Mouse (Mus musculus) mammary gland, adult 2 months (tissue): ENCODE results near the gene Hspb2. TPM values are rescaled to one million over a fixed set of nuclear protein-coding genes. Genes with fewer than 3 reads are reported as not detected.

Source experiments
- polyA plus RNA-seq: library from polyadenylated mRNA; depleted of rRNA; stranded (reverse); fragments of >200 nt; gene quantifications from 2 replicates; pipeline ENCODE4 v1.2.3, GENCODE M21; 2012; ENCODE audit warnings: low replicate concordance; rRNA removed

The Hspb2 gene
- polyA plus RNA-seq, result 20.9 and 62.5 TPM in 2 replicates

DNA sequence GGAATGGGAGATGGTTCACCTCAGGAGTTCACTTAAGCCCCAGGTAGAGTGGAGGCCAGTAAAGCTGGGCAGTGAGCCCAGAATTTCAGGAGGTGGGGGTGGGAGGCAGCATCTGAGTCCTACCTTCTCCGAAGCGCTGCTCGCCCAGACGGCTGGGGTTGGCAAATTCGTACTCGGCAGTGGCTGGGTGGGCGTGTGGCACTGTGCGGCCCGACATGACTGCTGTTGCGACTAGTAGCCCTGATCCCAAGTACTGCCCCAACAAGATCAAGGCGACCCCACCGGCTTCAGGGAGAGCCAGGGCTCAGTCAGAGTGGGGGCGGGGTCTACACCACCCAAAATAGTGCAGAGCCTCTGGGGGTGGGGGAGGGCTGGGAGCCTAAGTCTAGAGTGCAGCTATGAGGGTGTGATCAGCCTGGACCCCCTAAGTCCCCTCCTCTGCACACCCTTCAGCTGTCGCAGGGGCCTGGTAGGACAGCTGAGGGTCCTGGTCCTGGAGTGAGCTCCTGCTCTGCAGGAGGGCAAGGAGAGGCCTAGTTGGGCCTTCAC lies at the start of gene Hspb2:
Hspb2 (minus strand) TSS at position 301 of the 549 bp plus-strand sequence.

GRCm38 (mm10) chr9:50774991-50775612 lies 22.9 kb upstream of the Hspb2 start, which contains the start of the genes Alg9 and 1110032A03Rik:
Alg9 (plus strand) TSS chr9:50775019.
1110032A03Rik (minus strand) TSS chr9:50775520.

DNA sequence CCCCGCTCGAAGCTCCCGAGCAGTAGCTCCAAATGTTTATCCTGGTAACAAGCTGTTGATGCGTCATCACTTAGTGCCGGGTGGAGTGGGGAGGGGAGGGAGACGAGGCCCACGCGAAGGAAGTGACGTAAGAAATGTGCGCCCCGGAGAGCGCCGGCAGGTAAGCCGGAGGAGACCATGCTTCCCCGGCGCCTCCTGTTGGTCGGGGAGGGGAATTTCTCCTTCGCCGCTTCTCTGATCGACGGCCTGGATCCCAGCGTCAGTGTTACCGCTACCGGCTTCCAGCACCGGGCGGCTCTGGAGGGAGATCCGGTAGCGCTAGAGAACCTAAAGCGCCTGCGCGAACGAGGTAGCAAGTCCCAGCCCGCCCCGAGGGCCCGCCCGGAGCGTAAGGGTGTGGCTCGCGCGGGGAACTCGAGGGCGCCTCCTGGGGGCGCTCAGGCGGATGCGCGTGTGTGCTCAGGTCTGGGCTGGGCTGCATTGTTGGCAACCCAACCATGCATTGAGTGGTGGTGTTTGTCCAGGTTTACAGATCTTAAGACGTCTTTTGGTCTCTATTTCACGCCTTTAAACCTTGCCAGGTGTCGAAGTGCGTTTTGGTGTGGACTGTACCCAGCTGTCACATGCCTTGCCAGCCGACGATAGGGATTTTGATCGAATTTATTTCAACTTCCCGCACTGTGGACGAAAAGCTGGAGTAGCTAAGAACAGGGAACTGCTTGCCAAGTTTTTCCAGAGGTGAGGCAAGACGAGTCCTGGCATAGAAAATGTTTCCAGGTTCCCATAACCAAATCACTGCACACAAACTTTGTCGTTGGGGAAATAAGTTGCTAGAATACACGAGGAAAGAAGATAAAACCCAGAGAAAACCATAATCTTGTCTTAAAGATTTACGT lies 16.2 kb upstream of the Hspb2 start, which contains the start of gene Fdxacb1:
Fdxacb1 (plus strand) TSS at position 130 of the 896 bp plus-strand sequence.

DNA sequence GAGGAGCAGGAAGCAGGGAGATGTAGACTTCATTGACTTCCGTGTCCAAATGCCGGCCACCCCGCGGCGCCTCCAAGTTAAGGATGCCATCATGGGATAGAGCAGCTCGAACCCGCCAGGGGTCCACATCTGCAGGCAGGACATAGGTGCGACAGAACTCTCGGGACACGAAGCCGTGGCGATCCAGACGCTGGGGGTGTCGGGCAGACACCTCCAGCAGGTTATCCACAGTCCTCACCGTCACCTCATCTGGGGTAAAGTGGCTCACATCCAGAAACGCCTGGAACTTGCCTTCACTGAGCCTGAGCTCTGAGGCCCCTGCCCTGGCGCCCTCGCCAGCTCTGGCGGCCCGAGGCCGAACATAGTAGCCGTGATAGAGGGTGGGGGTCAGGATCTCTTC lies 831 bp downstream of the Hspb2 start, which contains the start of gene Cryab:
Cryab (plus strand) TSS at position 3 of the 400 bp plus-strand sequence.

GRCm38 (mm10) chr9:50746214-50746677 lies 5.9 kb downstream of the Hspb2 start, which contains the start of gene 2310030G06Rik:
2310030G06Rik (minus strand) TSS chr9:50746536.

GRCm38 (mm10) chr9:50738914-50739870 lies 13.0 kb downstream of the Hspb2 start, which contains the start of gene Dixdc1:
Dixdc1 (minus strand) TSS chr9:50739517.

Other genes with a start within 250 kb of the Hspb2 start
- 41.4 and 42.1 TPM in 2 replicates for gene Pts, start 223.6 kb downstream of the Hspb2 start, polyA plus RNA-seq
- gene Il18, start 197.5 kb downstream of the Hspb2 start, polyA plus RNA-seq, result 6.0 and 6.4 TPM in 2 replicates
- 0.41 and 1.1 TPM in 2 replicates for gene Bco2, start 197.2 kb downstream of the Hspb2 start, polyA plus RNA-seq
- gene Tex12, start 191.0 kb downstream of the Hspb2 start, polyA plus RNA-seq, result not detected in 2 replicates
- gene Sdhd, start 148.5 kb downstream of the Hspb2 start, polyA plus RNA-seq, result 195 and 408 TPM in 2 replicates
- 107 and 163 TPM in 2 replicates for gene Timm8b, start 148.4 kb downstream of the Hspb2 start, polyA plus RNA-seq
- 0.35 and 0.47 TPM in 2 replicates for gene Pih1d2, start 135.0 kb downstream of the Hspb2 start, polyA plus RNA-seq
- 5.4 and 6.1 TPM in 2 replicates for gene Nkapd1, start 134.9 kb downstream of the Hspb2 start, polyA plus RNA-seq
- gene Dlat, start 92.6 kb downstream of the Hspb2 start, polyA plus RNA-seq, result 41.2 and 97.6 TPM in 2 replicates
- gene Dixdc1, start 12.8 kb downstream of the Hspb2 start, polyA plus RNA-seq, result 3.7 and 6.5 TPM in 2 replicates
- 3.3 and 8.8 TPM in 2 replicates for gene 2310030G06Rik, start 5.8 kb downstream of the Hspb2 start, polyA plus RNA-seq
- 134 and 432 TPM in 2 replicates for gene Cryab, start 1.0 kb downstream of the Hspb2 start, polyA plus RNA-seq
- gene Fdxacb1, start 15.9 kb upstream of the Hspb2 start, polyA plus RNA-seq, result 3.0 and 4.3 TPM in 2 replicates
- 26.1 and 38.1 TPM in 2 replicates for gene Alg9, start 22.7 kb upstream of the Hspb2 start, polyA plus RNA-seq
- 50.6 and 118 TPM in 2 replicates for gene 1110032A03Rik, start 23.2 kb upstream of the Hspb2 start, polyA plus RNA-seq
- 22.9 and 41.2 TPM in 2 replicates for gene Ppp2r1b, start 92.9 kb upstream of the Hspb2 start, polyA plus RNA-seq